Mouse (Mus musculus): ENCODE data around the gene Gm4779. TPM values are rescaled to one million over a fixed set of nuclear protein-coding genes. Genes with fewer than 3 reads are reported as not detected.

Gm4779 gene
- not detected for total RNA-seq (2023)

GRCm38 (mm10) chrX:101794342-101794741 is at the start of gene Gm4779, which contains the start of gene 8030474K03Rik:
TSS of gene Gm4779 (minus strand) at chrX:101794423.
TSS of gene 8030474K03Rik (plus strand) at chrX:101794656.

Other genes with a start within 250 kb of the Gm4779 start
- 241 TPM for gene Ogt, start 154.4 kb downstream of the Gm4779 start, total RNA-seq (2023)
- gene Cxcr3, start 60.2 kb downstream of the Gm4779 start, total RNA-seq (2023): 2.5 TPM
- not detected for gene 8030474K03Rik, start 233 bp upstream of the Gm4779 start, total RNA-seq (2023)
- gene Nhsl2, start 55.0 kb upstream of the Gm4779 start, total RNA-seq (2023): 0.86 TPM